Mouse (Mus musculus): ENCODE results near the gene Tuba3a.
A peak's percentile ranks its signal among the peaks of the same experiment; 100 is the strongest.
"Not testable (repeated sequence)": the region's sequence is repeated elsewhere in the genome, so short reads cannot be mapped to it uniquely, and the experiment has no call there.

Gene Tuba3a

GRCm38 (mm10) chr6:125305465-125305864 lies 19.6 kb upstream of the Tuba3a start:
- DNase-seq: no peak

DNA sequence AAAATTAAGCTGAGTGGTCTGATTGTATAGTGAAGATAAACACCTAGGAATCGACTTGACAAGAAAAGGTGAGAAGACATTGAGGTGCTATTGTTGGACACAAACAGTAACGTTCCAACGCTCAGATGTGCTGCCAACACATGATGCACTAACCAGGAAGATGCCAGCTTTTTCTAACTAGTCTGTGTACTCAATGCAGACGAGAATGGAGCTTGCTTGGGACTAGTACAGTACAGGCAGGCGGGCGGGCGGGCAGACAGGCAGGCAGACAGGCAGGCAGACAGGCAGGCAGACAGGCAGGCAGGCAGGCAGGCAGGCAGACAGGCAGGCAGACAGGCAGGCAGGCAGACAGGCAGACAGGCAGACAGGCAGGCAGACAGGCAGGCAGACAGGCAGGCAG lies 18.6 kb upstream of the Tuba3a start:
- DNase-seq: not testable (repeated sequence)

GRCm38 (mm10) chr6:125303242-125303641 lies 17.4 kb upstream of the Tuba3a start:
- DNase-seq: no peak

DNA sequence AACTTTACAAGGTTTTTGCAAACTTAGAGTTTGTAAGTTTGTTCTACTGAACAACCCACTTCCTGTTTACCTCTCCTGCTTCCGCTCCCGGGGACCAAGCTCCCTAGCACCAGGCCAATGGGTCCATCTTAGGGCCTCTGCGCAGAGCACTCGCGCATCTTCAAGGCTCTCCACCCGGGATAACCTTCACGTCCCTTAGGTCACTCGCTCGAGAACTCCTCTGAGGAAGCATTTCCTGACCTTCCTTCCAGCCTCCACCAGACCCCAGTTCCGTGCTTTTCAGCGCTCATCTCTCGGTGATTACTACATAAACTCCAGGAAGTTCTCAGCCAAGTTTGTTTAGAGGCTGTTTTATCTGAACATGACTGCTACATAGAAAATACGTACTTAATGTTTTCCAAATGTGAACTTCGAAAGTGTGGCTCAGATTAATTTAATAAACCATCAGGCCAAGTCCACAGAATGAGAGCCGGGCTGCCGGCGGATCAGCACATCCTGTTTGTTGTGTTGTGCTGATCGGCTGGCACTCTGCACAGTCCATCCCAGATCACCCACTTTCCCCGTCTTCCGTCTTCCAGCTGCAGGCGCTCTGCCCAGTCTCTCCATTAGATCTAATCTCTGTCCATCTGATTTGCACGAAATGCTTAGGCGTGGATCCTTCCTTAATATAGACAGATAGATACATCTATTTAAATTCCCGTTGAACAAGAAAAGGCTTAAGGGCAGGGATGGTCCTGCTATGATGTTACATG lies 16.6 kb upstream of the Tuba3a start:
- DNase-seq: no peak

- DNase-seq: no peak
These were observed 15.1 kb upstream of the Tuba3a start for GRCm38 (mm10) chr6:125300982-125301381.

GRCm38 (mm10) chr6:125297149-125297820 lies 11.4 kb upstream of the Tuba3a start:
- DNase-seq: no peak

- DNase-seq: no peak
These were observed 8.2 kb upstream of the Tuba3a start for GRCm38 (mm10) chr6:125294049-125294448.

DNA sequence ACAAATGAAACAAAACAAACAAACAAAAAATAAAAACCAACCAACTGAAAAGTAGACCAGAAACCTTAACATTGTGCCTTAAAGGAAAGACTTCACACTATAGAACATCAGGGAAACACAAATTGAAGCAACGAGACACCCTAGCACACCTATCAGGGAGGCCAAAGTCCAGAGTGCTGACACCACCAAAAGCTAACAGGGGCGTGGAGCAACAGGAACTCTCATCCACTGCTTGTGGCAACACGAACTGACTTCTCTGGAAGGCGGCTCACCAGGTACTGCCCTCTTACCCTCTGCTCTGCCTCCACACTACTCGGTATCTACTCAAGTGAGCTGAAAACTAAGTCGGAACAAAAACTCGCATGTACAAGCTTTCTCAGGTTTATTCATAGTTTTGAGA lies 6.4 kb upstream of the Tuba3a start:
- no peak for DNase-seq

GRCm38 (mm10) chr6:125291329-125291728 lies 5.5 kb upstream of the Tuba3a start:
- DNase-seq: no peak

DNA sequence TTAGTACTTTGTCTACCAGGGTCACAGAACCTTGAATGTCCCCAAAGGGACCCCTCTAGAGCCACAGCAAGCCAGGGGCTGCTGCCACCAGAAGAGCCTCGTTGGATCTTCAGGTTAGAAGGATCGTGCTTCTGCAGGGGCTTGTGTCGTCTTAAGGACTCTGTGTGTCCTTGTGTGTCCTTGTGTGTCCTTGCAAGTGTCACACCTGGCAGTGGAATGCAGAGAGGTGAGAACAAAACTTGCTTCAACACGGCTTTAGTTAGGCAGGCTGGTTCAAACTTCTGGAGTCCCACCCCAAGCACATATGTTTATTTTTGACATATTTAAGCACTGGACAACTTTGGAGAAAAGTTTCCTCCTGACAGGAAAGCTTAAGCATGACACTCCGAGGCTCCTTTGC lies 2.9 kb upstream of the Tuba3a start:
- no peak for DNase-seq

DNA sequence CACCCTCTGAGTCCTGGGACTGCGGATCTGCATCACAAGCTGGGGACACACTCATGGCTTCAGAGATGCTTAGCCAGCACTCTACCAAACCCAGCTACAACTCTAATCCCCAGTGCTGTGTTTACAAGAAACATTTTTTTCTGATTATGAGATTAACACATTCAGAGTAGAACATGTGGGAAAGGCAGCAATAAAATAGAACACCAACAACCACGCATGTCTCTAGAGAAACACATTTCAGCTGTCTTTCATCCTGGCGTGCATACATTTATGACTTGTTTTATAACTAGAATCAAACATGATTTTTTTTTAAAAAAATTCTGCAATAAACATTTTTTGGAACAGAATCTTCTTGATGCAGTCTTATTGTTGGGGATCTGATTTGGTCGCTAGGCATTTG lies 1.1 kb upstream of the Tuba3a start:
- DNase-seq: no peak

- no peak for DNase-seq
These were observed 1.1 kb downstream of the Tuba3a start for GRCm38 (mm10) chr6:125284751-125285150.

DNA sequence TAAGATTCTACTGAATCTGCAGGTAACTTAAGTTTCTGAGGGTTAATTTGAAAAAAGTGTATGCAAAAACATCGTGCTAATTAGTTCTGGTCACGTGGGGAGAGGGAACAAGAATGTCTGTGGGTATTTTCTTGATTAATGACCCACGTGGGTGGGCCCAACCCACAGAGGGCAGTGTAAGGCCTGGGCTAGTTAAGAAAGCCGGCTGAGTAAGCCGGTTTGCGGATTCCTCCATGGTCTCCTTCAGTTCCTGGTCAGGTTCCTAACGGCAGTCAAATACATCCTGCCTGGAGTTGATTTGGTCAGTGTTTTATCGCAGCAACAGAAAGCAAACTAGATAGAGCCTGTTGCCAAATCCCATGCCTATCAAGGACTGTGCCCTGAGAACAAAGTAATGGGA lies 1.6 kb downstream of the Tuba3a start:
- no peak for DNase-seq

DNA sequence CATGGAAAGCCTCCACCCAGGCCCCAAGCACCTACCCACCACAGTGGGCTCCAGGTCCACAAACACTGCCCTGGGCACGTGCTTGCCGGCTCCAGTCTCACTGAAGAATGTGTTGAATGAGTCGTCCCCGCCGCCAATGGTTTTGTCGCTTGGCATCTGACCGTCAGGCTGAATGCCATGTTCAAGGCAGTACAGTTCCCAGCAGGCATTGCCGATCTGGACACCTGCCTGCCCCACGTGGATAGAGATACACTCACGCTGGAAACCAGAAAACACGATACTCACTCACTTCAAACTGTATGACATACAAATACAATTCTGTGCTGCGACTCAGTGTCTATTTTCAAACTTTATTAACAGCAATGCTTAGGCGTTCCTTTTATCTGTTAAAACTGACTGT lies 3.1 kb downstream of the Tuba3a start:
- not testable (repeated sequence) for DNase-seq

DNA sequence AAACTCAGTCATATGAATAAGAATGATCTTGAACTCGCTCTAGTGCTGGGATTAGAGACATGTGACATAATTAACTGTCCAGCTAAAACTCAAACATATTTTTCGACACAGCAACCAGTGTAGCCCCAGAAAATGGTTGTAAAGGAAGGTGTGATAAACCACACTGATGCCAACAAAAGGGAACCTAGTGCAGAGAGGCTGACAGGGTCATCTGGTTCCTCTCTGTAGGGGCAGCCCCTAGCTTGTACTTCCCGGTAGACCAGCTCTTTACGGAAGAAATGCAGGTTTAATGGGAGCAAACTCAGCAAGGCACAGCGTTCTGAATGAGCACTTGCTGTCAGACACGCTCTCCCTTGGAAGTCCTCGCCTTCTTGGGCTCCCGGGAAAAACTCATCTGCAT lies 6.1 kb downstream of the Tuba3a start:
- no peak for DNase-seq

- DNase-seq: peak; percentile 40
These were observed 10.8 kb downstream of the Tuba3a start for GRCm38 (mm10) chr6:125274841-125275563.

DNA sequence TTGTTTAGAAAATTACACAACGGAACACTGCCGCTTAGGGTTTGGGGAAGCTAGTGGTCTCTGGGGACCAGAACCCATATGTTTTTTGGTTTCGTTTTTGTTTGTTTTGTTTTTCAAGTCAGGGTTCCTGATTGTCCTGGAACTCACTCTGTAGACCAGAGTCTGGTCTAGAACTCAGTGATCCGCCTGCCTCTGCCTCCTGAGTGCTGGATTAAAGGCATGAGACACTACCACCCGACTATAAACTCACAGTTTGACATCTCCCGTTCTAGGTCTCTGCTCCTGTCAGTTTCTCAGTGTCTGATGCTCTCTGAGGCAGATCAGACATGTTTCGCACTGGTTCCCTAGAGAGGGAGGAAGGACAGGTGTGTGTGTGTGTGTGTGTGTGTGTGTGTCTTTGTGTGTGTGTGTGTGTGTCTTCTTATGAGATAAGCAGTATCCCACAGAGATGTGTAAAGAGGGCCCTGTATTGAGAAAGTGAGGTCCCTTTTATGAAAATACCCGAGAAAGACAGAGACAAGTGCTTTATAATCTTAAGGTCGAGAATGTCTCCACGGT lies 13.5 kb downstream of the Tuba3a start:
- no peak for DNase-seq

GRCm38 (mm10) chr6:125271455-125272227 lies 14.2 kb downstream of the Tuba3a start:
- peak; percentile 90 for DNase-seq

DNA sequence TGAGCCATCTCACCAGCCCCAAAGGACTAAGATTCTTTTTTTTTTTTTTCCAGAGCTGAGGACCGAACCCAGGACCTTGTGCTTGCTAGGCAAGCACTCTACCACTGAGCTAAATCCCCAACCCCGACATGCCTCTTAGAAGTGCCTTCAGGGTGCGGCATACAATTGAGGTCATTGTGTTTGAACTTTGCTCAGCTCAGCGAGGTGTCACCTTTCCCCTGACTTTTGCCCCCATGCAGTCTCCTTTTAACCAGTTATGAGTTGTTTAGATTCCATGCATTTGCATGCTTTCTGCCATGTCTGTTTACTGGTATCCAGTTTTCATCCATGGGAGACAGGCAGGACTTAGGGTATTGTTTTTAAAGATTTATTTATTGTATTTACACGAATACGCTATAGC lies 17.0 kb downstream of the Tuba3a start:
- no peak for DNase-seq

- DNase-seq: no peak
These were observed 18.4 kb downstream of the Tuba3a start for GRCm38 (mm10) chr6:125267469-125267868.

GRCm38 (mm10) chr6:125266600-125266999 lies 19.2 kb downstream of the Tuba3a start:
- DNase-seq: not testable (repeated sequence)

DNA sequence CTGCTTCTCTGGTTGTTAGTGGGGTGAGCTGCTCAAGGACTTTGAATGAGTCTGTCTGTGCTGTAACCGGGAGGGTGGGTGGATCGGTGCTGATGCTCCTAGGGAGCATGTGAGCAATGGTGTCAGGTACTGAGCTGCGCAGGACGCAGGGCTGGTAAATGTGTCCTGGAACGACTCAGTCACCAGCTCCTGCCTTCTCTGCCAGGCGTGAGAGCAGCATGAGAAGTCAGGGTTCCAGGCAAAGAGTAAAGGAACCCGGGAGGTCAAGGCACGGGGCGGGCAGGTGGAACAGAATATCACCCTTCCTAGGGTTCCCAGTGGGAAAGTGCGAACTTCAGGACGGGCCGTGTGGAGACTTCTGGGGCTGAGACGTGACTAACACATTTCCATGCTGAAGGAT lies 19.8 kb downstream of the Tuba3a start:
- no peak for DNase-seq

DNA sequence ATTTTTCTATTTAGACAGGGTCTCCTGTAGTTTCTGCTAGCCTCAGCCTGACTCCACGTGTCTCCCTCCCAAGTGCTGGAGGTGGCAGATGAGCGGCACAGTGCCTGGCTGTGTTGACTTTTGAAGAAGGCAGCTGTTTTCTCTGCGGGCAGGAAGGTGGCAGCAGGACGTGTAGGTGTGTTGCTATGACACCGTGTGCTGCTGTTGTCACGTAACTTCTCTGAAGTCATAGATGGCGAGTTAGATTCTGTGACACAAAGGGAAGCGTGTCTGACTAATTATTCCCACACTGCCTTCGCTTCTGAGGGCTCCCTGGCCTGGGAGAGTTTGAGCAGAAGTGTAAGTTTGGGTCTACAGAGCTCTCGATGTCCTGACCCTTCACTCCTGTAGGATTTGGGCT lies 20.6 kb downstream of the Tuba3a start:
- DNase-seq: no peak
